Mouse (Mus musculus): Measurements from ENCODE around the gene Kalrn.

The Kalrn gene

GRCm38 (mm10) chr16:34120801-34121201, 452.5 kb downstream of the Kalrn start:
- in situ Hi-C loops (cut with MboI, MseI): no loop called here

- in situ Hi-C loops (cut with MboI, MseI): loop anchor here (5.0 kb wide), 1 partner anchor 123 kb away; no protein-coding TSS in a partner anchor
These were observed 453.5 kb downstream of the Kalrn start for GRCm38 (mm10) chr16:34119844-34120243.

- in situ Hi-C loops (cut with MboI, MseI): loop anchor here (5.0 kb wide), 1 partner anchor 122 kb away; no protein-coding TSS in a partner anchor
These were observed 454.0 kb downstream of the Kalrn start for GRCm38 (mm10) chr16:34119370-34119769.

- in situ Hi-C loops (cut with MboI, MseI): loop anchor here (5.0 kb wide), 1 partner anchor 117 kb away; no protein-coding TSS in a partner anchor
These were observed 458.7 kb downstream of the Kalrn start for GRCm38 (mm10) chr16:34114665-34115064.

GRCm38 (mm10) chr16:34113150-34113549, 460.2 kb downstream of the Kalrn start:
- in situ Hi-C loops (cut with MboI, MseI): no loop called here

- in situ Hi-C loops (cut with MboI, MseI): no loop called here
These were observed 460.8 kb downstream of the Kalrn start for GRCm38 (mm10) chr16:34112490-34112889.

GRCm38 (mm10) chr16:34110840-34111625, 462.3 kb downstream of the Kalrn start:
- in situ Hi-C loops (cut with MboI, MseI): no loop called here

- in situ Hi-C loops (cut with MboI, MseI): no loop called here
These were observed 468.9 kb downstream of the Kalrn start for GRCm38 (mm10) chr16:34104427-34104826.

GRCm38 (mm10) chr16:34102742-34103141, 470.6 kb downstream of the Kalrn start:
- in situ Hi-C loops (cut with MboI, MseI): no loop called here

- in situ Hi-C loops (cut with MboI, MseI): no loop called here
These were observed 473.5 kb downstream of the Kalrn start for GRCm38 (mm10) chr16:34099795-34100194.

- in situ Hi-C loops (cut with MboI, MseI): no loop called here
These were observed 477.7 kb downstream of the Kalrn start for GRCm38 (mm10) chr16:34095548-34096141.

GRCm38 (mm10) chr16:34095093-34095465, 478.3 kb downstream of the Kalrn start:
- in situ Hi-C loops (cut with MboI, MseI): no loop called here

- in situ Hi-C loops (cut with MboI, MseI): no loop called here
These were observed 478.8 kb downstream of the Kalrn start for GRCm38 (mm10) chr16:34094446-34095092.

- in situ Hi-C loops (cut with MboI, MseI): no loop called here
These were observed 479.4 kb downstream of the Kalrn start for GRCm38 (mm10) chr16:34093734-34094445.

- in situ Hi-C loops (cut with MboI, MseI): no loop called here
These were observed 483.7 kb downstream of the Kalrn start for GRCm38 (mm10) chr16:34089528-34090095.

- in situ Hi-C loops (cut with MboI, MseI): no loop called here
These were observed 484.3 kb downstream of the Kalrn start for GRCm38 (mm10) chr16:34089022-34089421.

- in situ Hi-C loops (cut with MboI, MseI): no loop called here
These were observed 485.0 kb downstream of the Kalrn start for GRCm38 (mm10) chr16:34088331-34088730.

GRCm38 (mm10) chr16:34084135-34084920, 489.0 kb downstream of the Kalrn start:
- in situ Hi-C loops (cut with MboI, MseI): no loop called here

- in situ Hi-C loops (cut with MboI, MseI): no loop called here
These were observed 490.6 kb downstream of the Kalrn start for GRCm38 (mm10) chr16:34082494-34083469.
